Mouse (Mus musculus) spleen, postnatal 14 days (tissue): ENCODE data around the gene Gpr4.
A peak's percentile ranks its signal among the peaks of the same experiment; 100 is the strongest.

Experiments
- DNase-seq, 2 experiments: peaks; one replicate each; pipeline ENCODE4 v3.0.0; 2021 to 2022; ENCODE audit warnings: low spot score in 2 of 2

Gene Gpr4

GRCm38 (mm10) chr7:19194676-19195075, 17.7 kb upstream of the Gpr4 start:
- DNase-seq = no peak

- DNase-seq = peak in 1 of 2 experiments; percentile 31
These were observed 15.7 kb upstream of the Gpr4 start for GRCm38 (mm10) chr7:19196676-19197075.

- peak in 1 of 2 experiments; percentile 44 for DNase-seq
These were observed 14.4 kb upstream of the Gpr4 start for GRCm38 (mm10) chr7:19197985-19198384.

GRCm38 (mm10) chr7:19201660-19202059, 10.7 kb upstream of the Gpr4 start:
- no peak for DNase-seq

- DNase-seq = no peak
These were observed 10.1 kb upstream of the Gpr4 start for GRCm38 (mm10) chr7:19202065-19202850.

GRCm38 (mm10) chr7:19208201-19208910, 4.0 kb upstream of the Gpr4 start:
- DNase-seq = no peak

- DNase-seq = no peak
These were observed 3.3 kb upstream of the Gpr4 start for GRCm38 (mm10) chr7:19208944-19209472.

- no peak for DNase-seq
These were observed 2.8 kb upstream of the Gpr4 start for GRCm38 (mm10) chr7:19209494-19209893.

GRCm38 (mm10) chr7:19210010-19210409, 2.3 kb upstream of the Gpr4 start:
- no peak for DNase-seq

- no peak for DNase-seq
These were observed 1.2 kb upstream of the Gpr4 start for GRCm38 (mm10) chr7:19211041-19211675.

GRCm38 (mm10) chr7:19213385-19213784, 1.0 kb downstream of the Gpr4 start:
- no peak for DNase-seq

GRCm38 (mm10) chr7:19214369-19214768, 2.0 kb downstream of the Gpr4 start:
- no peak for DNase-seq

GRCm38 (mm10) chr7:19214940-19215339, 2.6 kb downstream of the Gpr4 start:
- no peak for DNase-seq

- no peak for DNase-seq
These were observed 5.2 kb downstream of the Gpr4 start for GRCm38 (mm10) chr7:19217492-19217891.

- DNase-seq = no peak
These were observed 5.6 kb downstream of the Gpr4 start for GRCm38 (mm10) chr7:19217944-19218343.

GRCm38 (mm10) chr7:19220061-19220460, 7.7 kb downstream of the Gpr4 start:
- no peak for DNase-seq

GRCm38 (mm10) chr7:19222189-19222588, 9.9 kb downstream of the Gpr4 start:
- DNase-seq = no peak

- DNase-seq = no peak
These were observed 10.5 kb downstream of the Gpr4 start for GRCm38 (mm10) chr7:19222875-19223274.

GRCm38 (mm10) chr7:19224933-19225332, 12.6 kb downstream of the Gpr4 start:
- no peak for DNase-seq

GRCm38 (mm10) chr7:19226817-19227797, 14.8 kb downstream of the Gpr4 start:
- DNase-seq = peak in 1 of 2 experiments; percentile 21
